Mouse (Mus musculus) liver, embryonic 14.5 days (tissue): ENCODE results near the gene Pdcd7. TPM values are rescaled to one million over a fixed set of nuclear protein-coding genes. Genes with fewer than 3 reads are reported as not detected.
"Not testable (repeated sequence)": the region's sequence is repeated elsewhere in the genome, so short reads cannot be mapped to it uniquely, and the experiment has no call there.

Source experiments
- ATAC-seq: fragments of 200-750 bp; cut with Nextera tagmentation; 2 replicates; pipeline ENCODE4 v1.8.0; 2017; ENCODE audit warnings: moderate number of reproducible peaks, mild to moderate bottlenecking, moderate library complexity; ENCODE audit not compliant: insufficient read depth
- DNase-seq, 3 experiments: peaks; one replicate each; pipeline ENCODE4 v3.0.0-alpha.2; 2012 to 2013; ENCODE audit warnings: low read depth in 3 of 3, low spot score in 3 of 3
- H3K27ac ChIP-seq: fragments of 300-500 bp; sonication (generic); 2 replicates; pipeline ENCODE4 v1.5.1; 2014; ENCODE audit warnings: moderate library complexity, mild to moderate bottlenecking, control low read depth, inconsistent platforms
- H3K27me3 ChIP-seq: fragments of 300-500 bp; sonication (generic); 2 replicates; pipeline ENCODE4 v1.6.1; 2014; ENCODE audit warnings: mild to moderate bottlenecking, low read length, moderate library complexity; ENCODE audit not compliant: control insufficient read depth, insufficient read depth
- H3K36me3 ChIP-seq: fragments of 300-500 bp; sonication (generic); replicated peaks from 2 replicates; pipeline ENCODE4 v1.6.1; 2014; ENCODE audit warnings: low read depth; ENCODE audit not compliant: control insufficient read depth, insufficient read depth
- H3K4me1 ChIP-seq, 2 experiments: fragments of 200-500 bp in 1 of 2; fragments of 300-500 bp in 1 of 2; sonication (generic) in 1 of 2; replicated peaks; 2 replicates each; pipeline ENCODE4 v1.6.1; 2012 to 2014; ENCODE audit warnings: antibody characterized with exemption in 1 of 2, inconsistent platforms in 1 of 2, low read length in 1 of 2; ENCODE audit not compliant: control insufficient read depth in 2 of 2, insufficient read depth in 2 of 2
- H3K4me2 ChIP-seq: fragments of 300-500 bp; sonication (generic); 2 replicates; pipeline ENCODE4 v1.6.1; 2014; ENCODE audit warnings: low read depth, mild to moderate bottlenecking, control low read depth, moderate library complexity
- H3K4me3 ChIP-seq, 2 experiments: fragments of 200-500 bp in 1 of 2; fragments of 300-500 bp in 1 of 2; sonication (generic) in 1 of 2; 2 replicates each; pipeline ENCODE4 v1.5.1; 2012 to 2014; ENCODE audit warnings: low read depth in 2 of 2, low read length in 2 of 2, mild to moderate bottlenecking in 2 of 2, control low read depth in 1 of 2, inconsistent platforms in 1 of 2, moderate library complexity in 1 of 2; ENCODE audit not compliant: insufficient read depth in 1 of 2
- H3K9ac ChIP-seq: fragments of 300-500 bp; sonication (generic); replicated peaks from 2 replicates; pipeline ENCODE4 v1.6.1; 2014; ENCODE audit warnings: mild to moderate bottlenecking, control low read depth, moderate library complexity
- H3K9me3 ChIP-seq: fragments of 300-500 bp; sonication (generic); 2 replicates; pipeline ENCODE4 v1.6.1; 2016; ENCODE audit warnings: low read length, mixed read lengths; ENCODE audit not compliant: control insufficient read depth
- CTCF ChIP-seq: IDR thresholded peaks from 2 replicates; pipeline ENCODE4 v1.5.1; 2016; ENCODE audit warnings: antibody characterized with exemption, low read depth, control low read depth
- EP300 ChIP-seq: IDR thresholded peaks from 2 replicates; pipeline ENCODE4 v1.6.1; 2016; ENCODE audit warnings: antibody characterized with exemption, low read depth
- WGBS: fragments of 180-500 bp; shearing (Covaris S2); extraction: QIAGEN DNeasy Blood & Tissue Kit; methylation state at CpG from one replicate; pipeline ENCODE4 v1.1.7; 2014; ENCODE audit not compliant: insufficient replicate concordance; 5-methylcytosine and 5-hydroxymethylcytosine counted together
- polyA plus RNA-seq, 2 experiments: library from polyadenylated mRNA; depleted of rRNA in 1 of 2; stranded (reverse) in 1 of 2; unstranded in 1 of 2; fragments of >200 nt; fragmentation: Nextera tagmentation in 1 of 2; extraction: Ambion mirVana in 1 of 2; gene quantifications; 2 replicates each; pipeline versions ENCODE4 v1.2.1 to v1.2.3; 2012 to 2014

Gene Pdcd7
- polyA plus RNA-seq, 2 experiments: 4.8 to 4.9 TPM

- no peak for DNase-seq
- TF ChIP-seq EP300: no peak
- no peak for TF ChIP-seq CTCF
- H3K4me1 ChIP-seq: no peaks in the 10 kb centered on the region
- no peak overlapping the region for H3K4me2 ChIP-seq
- no peak overlapping the region for H3K27ac ChIP-seq
- no peaks in the 10 kb centered on the region for H3K36me3 ChIP-seq
- H3K9me3 ChIP-seq: no peaks in the 10 kb centered on the region
- no peaks in the 10 kb centered on the region for H3K27me3 ChIP-seq
- ATAC-seq: no peak
- no peak overlapping the region for H3K4me3 ChIP-seq
- WGBS: 63% methylated on average over 4 of the region's 4 CpGs
- no peak overlapping the region for H3K9ac ChIP-seq
Measured at GRCm38 (mm10) chr9:65339146-65339545, 6.8 kb upstream of the Pdcd7 start.

- no peak overlapping the region for H3K27ac ChIP-seq
- no peaks in the 10 kb centered on the region for H3K27me3 ChIP-seq
- no peak overlapping the region for H3K4me2 ChIP-seq
- no peak overlapping the region for H3K9ac ChIP-seq
- TF ChIP-seq CTCF (no peak), EP300 (no peak)
- H3K36me3 ChIP-seq: no peaks in the 10 kb centered on the region
- ATAC-seq (no peak), DNase-seq (no peak)
- H3K4me3 ChIP-seq: no peak overlapping the region
- no peaks in the 10 kb centered on the region for H3K4me1 ChIP-seq
- 68% methylated on average over 2 of the region's 2 CpGs for whole genome bisulfite sequencing
- H3K9me3 ChIP-seq: no peaks in the 10 kb centered on the region
Measured at GRCm38 (mm10) chr9:65340414-65340813, 5.5 kb upstream of the Pdcd7 start.

GRCm38 (mm10) chr9:65345439-65345838 is 465 bp upstream of the Pdcd7 start:
- not testable (repeated sequence) for H3K9me3 ChIP-seq, H3K36me3 ChIP-seq, ATAC-seq, DNase-seq, H3K27me3 ChIP-seq
- H3K9ac ChIP-seq: peak overlapping the region; percentile 9
- WGBS: 69% methylated on average over 11 of the region's 11 CpGs
- peak overlapping the region; percentile 77 to 81 for H3K4me3 ChIP-seq
- H3K4me2 ChIP-seq: peak overlapping the region; percentile 96
- peak overlapping the region; percentile 83 for H3K27ac ChIP-seq
- peaks cover 9 to 10% of the 10 kb centered on the region in 2 experiments for H3K4me1 ChIP-seq

- H3K4me1 ChIP-seq: peaks cover 9 to 10% of the 10 kb centered on the region in 2 experiments
- no peaks in the 10 kb centered on the region for H3K36me3 ChIP-seq
- TF ChIP-seq EP300 (no peak), CTCF (no peak)
- peak overlapping the region; percentile 96 for H3K4me2 ChIP-seq
- peak; percentile 24 to 37 (median 30) for DNase-seq
- no peaks in the 10 kb centered on the region for H3K9me3 ChIP-seq
- peak overlapping the region; percentile 84 for H3K9ac ChIP-seq
- peak; percentile 86 for ATAC-seq
- H3K27ac ChIP-seq: peak overlapping the region; percentile 83
- peak overlapping the region; percentile 77 to 81 for H3K4me3 ChIP-seq
- under 1% methylated on average over 77 of the region's 77 CpGs for WGBS
- no peaks in the 10 kb centered on the region for H3K27me3 ChIP-seq
Measured at GRCm38 (mm10) chr9:65346476-65347111, 690 bp downstream of the Pdcd7 start.

- peaks cover 9 to 10% of the 10 kb centered on the region in 2 experiments for H3K4me1 ChIP-seq
- H3K36me3 ChIP-seq: no peaks in the 10 kb centered on the region
- H3K27ac ChIP-seq: peak overlapping the region; percentile 83
- H3K27me3 ChIP-seq: no peaks in the 10 kb centered on the region
- TF ChIP-seq EP300 (no peak), CTCF (no peak)
- H3K4me3 ChIP-seq: peak overlapping the region; percentile 77 to 81
- no peaks in the 10 kb centered on the region for H3K9me3 ChIP-seq
- 18% methylated on average over 8 of the region's 8 CpGs for WGBS
- ATAC-seq: no peak
- H3K4me2 ChIP-seq: peak overlapping the region; percentile 96
- peak in 1 of 3 experiments; percentile 14 for DNase-seq
- H3K9ac ChIP-seq: peak overlapping the region; percentile 84
Measured at GRCm38 (mm10) chr9:65347112-65347850, 1.4 kb downstream of the Pdcd7 start.
